8 mouse cellular contexts compared by ENCODE assay signal in the genomic region with DNA sequence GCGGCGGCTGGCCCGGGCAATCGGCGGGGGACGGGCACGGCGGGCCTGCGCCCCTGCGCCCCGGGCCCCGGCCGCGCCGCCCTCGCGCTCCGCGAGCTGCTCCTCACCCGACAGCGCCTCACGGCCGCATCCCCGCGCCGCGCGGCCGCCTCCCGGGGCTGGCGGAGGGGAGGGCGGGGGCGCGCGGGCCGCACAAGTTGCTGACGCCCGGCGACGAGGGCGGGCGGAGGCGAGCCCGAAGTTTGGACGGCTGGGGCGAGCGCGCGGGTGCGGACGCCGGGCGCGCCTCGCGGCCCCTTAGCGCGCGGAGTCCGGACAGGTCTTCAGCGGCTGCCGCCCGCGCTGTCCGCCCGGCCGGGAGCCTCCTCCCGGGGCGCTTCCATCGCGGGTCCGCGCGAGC. TPM values are rescaled to one million over a fixed set of nuclear protein-coding genes. Genes with fewer than 3 reads are reported as not detected.
DNase-seq lines count a peak whose midpoint lies in the region; ATAC-seq lines count a peak whose summit lies in the region.

No protein-coding gene starts in this region.

- no peaks in the 10 kb centered on the region for H3K36me3 ChIP-seq in heart, embryonic 11.5 days (ENCODE audit: control insufficient read depth, insufficient read depth, low read length)

- peaks cover 16% of the 10 kb centered on the region for H3K4me1 ChIP-seq in heart, embryonic 11.5 days (ENCODE audit: control insufficient read depth, insufficient read depth, low read length)

- no peaks in the 10 kb centered on the region for H3K27me3 ChIP-seq in heart, embryonic 11.5 days (ENCODE audit: control insufficient read depth, insufficient read depth, low read length)

- H3K27ac ChIP-seq in heart, embryonic 11.5 days (ENCODE audit: low read depth, low read length), result peak overlapping the region; percentile 97

- peak overlapping the region; percentile 81 for H3K4me2 ChIP-seq in heart, embryonic 11.5 days

- peak overlapping the region; percentile 94 for H3K9ac ChIP-seq in heart, embryonic 11.5 days (ENCODE audit: low read depth, low read length)

- peak; percentile 72 for DNase-seq in right cerebral cortex, postnatal 25 days
- DNase-seq in right cerebral cortex, adult 18-20 months, result no peak
- peak; percentile 56 for DNase-seq in c-Kit-negative CD71-positive TER-119-positive erythroid progenitor cells, embryonic 14.5 days (ENCODE audit: low read depth, low spot score)
- peak; percentile 79 for DNase-seq in kidney, postnatal 14 days
- DNase-seq in lung, postnatal 14 days, result peak; percentile 68
- DNase-seq in spleen, postnatal 14 days (ENCODE audit: low spot score in 2 of 2), result peak; percentile 47 to 55
- no peak for DNase-seq in cerebellum, adult 9-10 months

- 1% methylated on average over 46 of the region's 74 CpGs for WGBS in heart, embryonic 11.5 days (ENCODE audit: insufficient replicate concordance)

- peak overlapping the region; percentile 93 for H3K4me3 ChIP-seq in heart, embryonic 11.5 days (ENCODE audit: low read depth, low read length)

- H3K9me3 ChIP-seq in heart, embryonic 11.5 days (replicated peaks; ENCODE audit: control insufficient read depth, low read length), result no peaks in the 10 kb centered on the region

- peak; percentile 40 for ATAC-seq in heart, embryonic 11.5 days (replicated peaks; ENCODE audit: insufficient number of reproducible peaks, low FRiP score, low TSS enrichment)

RNA-seq across cellular contexts. Expression of a gene that starts 6.6 kb away (rescaled TPM):
- 41.1 and 43.4 TPM in 2 replicates for polyA plus RNA-seq in heart, embryonic 11.5 days (2014; fragmentation: Nextera tagmentation; extraction: Ambion mirVana)

Comparison
In these comparisons a context has a peak if more than half of its experiments do, and no peak if none do; other contexts are left out.
1. DNase-seq: peak in right cerebral cortex, postnatal 25 days (single experiment), c-Kit-negative CD71-positive TER-119-positive erythroid progenitor cells, embryonic 14.5 days (single experiment), kidney, postnatal 14 days (single experiment), lung, postnatal 14 days (single experiment) and spleen, postnatal 14 days (2 of 2); none in right cerebral cortex, adult 18-20 months (single experiment) and cerebellum, adult 9-10 months (single experiment).